Mouse (Mus musculus) liver, postnatal 0 days (tissue): ENCODE data around the gene Tmem191c. TPM values are rescaled to one million over a fixed set of nuclear protein-coding genes. Genes with fewer than 3 reads are reported as not detected.
A peak's percentile ranks its signal among the peaks of the same experiment; 100 is the strongest.

Source experiments
- ATAC-seq: fragments of 200-750 bp; cut with Nextera tagmentation; 2 replicates; pipeline ENCODE4 v1.8.0; 2017; ENCODE audit warnings: mild to moderate bottlenecking, moderate library complexity
- DNase-seq: peaks from one replicate; pipeline ENCODE4 v3.0.0-alpha.2; 2016
- H3K27ac ChIP-seq: fragments of 300-500 bp; sonication (generic); 2 replicates; pipeline ENCODE4 v1.5.1; 2014; ENCODE audit warnings: antibody characterized with exemption, moderate library complexity, mild to moderate bottlenecking, low read depth
- H3K27me3 ChIP-seq: fragments of 300-500 bp; sonication (generic); 2 replicates; pipeline ENCODE4 v1.6.1; 2014; ENCODE audit warnings: low read length, control low read depth, mixed read lengths; ENCODE audit not compliant: insufficient read depth
- H3K36me3 ChIP-seq: fragments of 300-500 bp; sonication (generic); replicated peaks from 2 replicates; pipeline ENCODE4 v1.6.1; 2014; ENCODE audit warnings: mild to moderate bottlenecking, control low read depth, low read length, moderate library complexity, mixed read lengths; ENCODE audit not compliant: insufficient read depth
- H3K4me1 ChIP-seq: fragments of 300-500 bp; sonication (generic); 2 replicates; pipeline ENCODE4 v1.6.1; 2014; ENCODE audit warnings: antibody characterized with exemption, mild to moderate bottlenecking, control low read depth; ENCODE audit not compliant: insufficient read depth
- H3K4me2 ChIP-seq: fragments of 300-500 bp; sonication (generic); 2 replicates; pipeline ENCODE4 v1.6.1; 2014; ENCODE audit warnings: low read depth, mild to moderate bottlenecking, low read length, moderate library complexity, mixed read lengths
- H3K4me3 ChIP-seq: fragments of 300-500 bp; sonication (generic); 2 replicates; pipeline ENCODE4 v1.5.1; 2014; ENCODE audit warnings: low read depth, low read length
- H3K9ac ChIP-seq: fragments of 300-500 bp; sonication (generic); replicated peaks from 2 replicates; pipeline ENCODE4 v1.6.1; 2014; ENCODE audit warnings: mild to moderate bottlenecking, moderate library complexity
- H3K9me3 ChIP-seq: fragments of 300-500 bp; sonication (generic); 2 replicates; pipeline ENCODE4 v1.6.1; 2016; ENCODE audit warnings: mild to moderate bottlenecking, control low read depth, low read length, mixed read lengths
- CTCF ChIP-seq: sonication (generic); IDR thresholded peaks from 2 replicates; pipeline ENCODE4 v1.5.1; 2016; ENCODE audit warnings: antibody characterized with exemption, low read depth
- EP300 ChIP-seq: IDR thresholded peaks from 2 replicates; pipeline ENCODE4 v1.6.1; 2016; ENCODE audit warnings: antibody characterized with exemption, low read depth, mild to moderate bottlenecking
- WGBS: fragments of 180-500 bp; shearing (Covaris S2); extraction: QIAGEN DNeasy Blood & Tissue Kit; methylation state at CpG from one replicate; pipeline ENCODE4 v1.1.7; 2014; ENCODE audit not compliant: insufficient replicate concordance; 5-methylcytosine and 5-hydroxymethylcytosine counted together
- polyA plus RNA-seq: library from polyadenylated mRNA; unstranded; fragments of >200 nt; fragmentation: Nextera tagmentation; extraction: Ambion mirVana; gene quantifications from 2 replicates; pipeline ENCODE4 v1.2.1, GENCODE M21; 2015

Tmem191c gene
- polyA plus RNA-seq, 1 experiment from 2014 or later = 2.7 TPM

DNA sequence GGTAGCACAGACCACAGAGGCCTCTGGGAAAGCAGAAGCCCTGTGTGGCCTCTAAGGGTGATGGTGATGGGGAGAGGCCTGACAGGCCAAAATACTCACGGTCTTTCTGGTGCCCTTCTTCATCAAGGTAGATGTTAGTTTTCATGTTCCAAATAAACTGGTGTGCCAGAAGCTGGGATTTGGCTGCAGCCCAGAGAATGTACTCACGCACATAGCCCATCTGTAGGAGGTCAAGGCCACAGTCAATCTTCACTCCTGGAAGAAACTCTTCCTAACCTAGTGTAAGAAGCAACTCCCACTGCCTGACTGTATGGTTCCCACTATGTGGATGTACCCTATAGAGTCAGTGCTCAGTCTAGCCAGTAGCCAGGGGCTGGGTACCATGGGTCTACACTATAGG is 15.1 kb downstream of the Tmem191c start:
- no peak overlapping the region for H3K27ac ChIP-seq
- H3K4me1 ChIP-seq = no peaks in the 10 kb centered on the region
- H3K27me3 ChIP-seq = no peaks in the 10 kb centered on the region
- H3K4me2 ChIP-seq = no peak overlapping the region
- ATAC-seq (no peak), DNase-seq (no peak)
- WGBS = 85% methylated on average over 2 of the region's 2 CpGs
- no peak overlapping the region for H3K4me3 ChIP-seq
- no peaks in the 10 kb centered on the region for H3K9me3 ChIP-seq
- TF ChIP-seq CTCF (no peak), EP300 (no peak)
- peaks cover 38% of the 10 kb centered on the region for H3K36me3 ChIP-seq
- H3K9ac ChIP-seq = no peak overlapping the region

GRCm38 (mm10) chr16:17292751-17293150 is 16.9 kb downstream of the Tmem191c start:
- 0% methylated on average over 2 of the region's 2 CpGs for WGBS
- peak; percentile 56; the same call in 1 of the 2 replicates for ATAC-seq

DNA sequence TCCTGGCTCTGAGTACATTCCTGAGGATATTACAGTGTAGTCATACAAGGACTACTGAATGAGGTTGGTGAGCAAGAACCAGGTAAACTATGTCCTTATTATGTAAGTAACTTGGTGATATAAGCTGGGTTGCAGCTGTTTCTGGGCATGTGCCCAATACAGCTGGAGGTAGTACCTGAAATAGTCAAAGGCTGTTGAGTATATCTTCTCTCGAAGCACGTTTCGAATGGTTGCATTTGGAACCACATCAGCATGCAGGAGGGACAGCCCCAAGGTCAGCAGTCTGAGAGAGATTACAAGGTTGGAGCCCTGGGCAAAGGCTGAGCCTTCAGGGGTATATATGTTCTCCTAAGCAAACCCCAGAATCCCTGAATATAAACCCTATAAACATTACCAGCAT is 24.9 kb downstream of the Tmem191c start:
- Histone ChIP-seq H3K27ac (no peak overlapping the region), H3K4me2 (no peak overlapping the region), H3K4me1 (no peaks in the 10 kb centered on the region; the same call in 1 of the 2 replicates), H3K27me3 (no peaks in the 10 kb centered on the region), H3K4me3 (no peak overlapping the region), H3K9ac (no peak overlapping the region), H3K9me3 (no peaks in the 10 kb centered on the region), H3K36me3 (peaks cover 38% of the 10 kb centered on the region)
- WGBS = 90% methylated on average over 3 of the region's 3 CpGs
- ATAC-seq = no peak
- no peak for DNase-seq
- no peak for TF ChIP-seq EP300

More at GRCm38 (mm10) chr16:17292751-17293150, 16.9 kb downstream of the Tmem191c start:
- H3K4me2 ChIP-seq = no peak overlapping the region
- no peak overlapping the region for H3K9ac ChIP-seq
- TF ChIP-seq CTCF = peak; percentile 98
- TF ChIP-seq EP300 = no peak
- H3K27me3 ChIP-seq = no peaks in the 10 kb centered on the region
- H3K4me3 ChIP-seq = no peak overlapping the region
- DNase-seq = peak; percentile 88
- no peak overlapping the region for H3K27ac ChIP-seq
- peaks cover 43% of the 10 kb centered on the region for H3K36me3 ChIP-seq
- H3K9me3 ChIP-seq = no peaks in the 10 kb centered on the region
- no peaks in the 10 kb centered on the region for H3K4me1 ChIP-seq

DNA sequence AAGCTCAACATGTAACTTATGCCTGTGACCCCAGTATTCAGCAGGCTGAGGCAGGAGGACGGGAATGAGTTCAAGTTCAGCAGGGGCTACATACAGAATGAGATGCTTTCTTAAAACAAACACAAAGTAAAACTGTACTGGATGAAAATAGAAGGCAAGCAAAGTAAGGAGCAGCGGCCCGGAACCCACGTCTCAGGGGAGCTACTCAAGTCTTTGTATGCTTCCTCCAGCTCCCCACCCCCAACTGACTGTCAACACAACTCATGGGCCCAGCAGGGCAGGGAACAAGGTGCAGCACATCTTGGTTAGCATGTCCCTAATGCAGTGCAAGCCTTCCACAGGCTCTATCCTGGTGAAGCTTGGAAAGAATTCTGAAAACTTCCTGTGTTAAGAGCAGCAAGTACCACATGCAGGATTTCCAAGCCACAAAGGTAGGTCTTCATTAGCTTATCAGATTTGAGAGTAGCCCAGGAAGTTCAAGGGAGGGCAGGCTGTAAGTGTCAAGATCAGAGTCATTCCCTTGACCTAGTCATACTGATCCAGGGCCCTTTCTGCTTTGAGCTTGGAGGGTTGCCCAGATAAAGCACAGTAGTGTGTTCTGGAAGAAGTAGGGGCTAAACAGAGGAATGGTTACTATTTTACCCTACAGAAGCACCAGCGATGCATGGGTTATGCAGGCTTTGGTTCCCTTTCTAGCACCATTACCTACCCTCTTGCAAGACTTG is 27.8 kb downstream of the Tmem191c start:
- Histone ChIP-seq H3K4me3 (no peak overlapping the region), H3K27me3 (no peaks in the 10 kb centered on the region), H3K4me2 (no peak overlapping the region), H3K36me3 (peaks cover 38% of the 10 kb centered on the region), H3K4me1 (no peaks in the 10 kb centered on the region; the same call in 1 of the 2 replicates), H3K27ac (no peak overlapping the region), H3K9ac (no peak overlapping the region), H3K9me3 (no peaks in the 10 kb centered on the region)
- ATAC-seq (no peak), DNase-seq (no peak)
- WGBS = 81% methylated on average over 5 of the region's 5 CpGs
- TF ChIP-seq EP300 (no peak), CTCF (no peak)

GRCm38 (mm10) chr16:17307461-17307860 is 31.6 kb downstream of the Tmem191c start:
- no peak for TF ChIP-seq EP300
- TF ChIP-seq CTCF = no peak
- no peak for DNase-seq
- Histone ChIP-seq H3K4me2 (no peak overlapping the region), H3K4me1 (no peaks in the 10 kb centered on the region; the same call in 1 of the 2 replicates), H3K9ac (no peak overlapping the region), H3K9me3 (no peaks in the 10 kb centered on the region), H3K27me3 (no peaks in the 10 kb centered on the region), H3K36me3 (peaks cover 26% of the 10 kb centered on the region), H3K4me3 (no peak overlapping the region), H3K27ac (no peak overlapping the region)
- peak; percentile 71 for ATAC-seq
- WGBS = 76% methylated on average over 5 of the region's 5 CpGs

GRCm38 (mm10) chr16:17309036-17309435 is 33.2 kb downstream of the Tmem191c start:
- 90% methylated on average over 10 of the region's 10 CpGs for WGBS
- DNase-seq (no peak), ATAC-seq (no peak)
- no peaks in the 10 kb centered on the region for H3K9me3 ChIP-seq
- H3K4me2 ChIP-seq = no peak overlapping the region
- H3K4me1 ChIP-seq = no peaks in the 10 kb centered on the region
- no peak overlapping the region for H3K9ac ChIP-seq
- no peak overlapping the region for H3K4me3 ChIP-seq
- peaks cover 26% of the 10 kb centered on the region for H3K36me3 ChIP-seq
- TF ChIP-seq CTCF (no peak), EP300 (no peak)
- no peaks in the 10 kb centered on the region for H3K27me3 ChIP-seq
- H3K27ac ChIP-seq = no peak overlapping the region
